Mouse (Mus musculus): Measurements from ENCODE around the gene Slc4a4. TPM values are rescaled to one million over a fixed set of nuclear protein-coding genes. Genes with fewer than 3 reads are reported as not detected.

The Slc4a4 gene
- polyA plus RNA-seq, 1 experiment from 2014 or later, result 4.6 TPM

DNA sequence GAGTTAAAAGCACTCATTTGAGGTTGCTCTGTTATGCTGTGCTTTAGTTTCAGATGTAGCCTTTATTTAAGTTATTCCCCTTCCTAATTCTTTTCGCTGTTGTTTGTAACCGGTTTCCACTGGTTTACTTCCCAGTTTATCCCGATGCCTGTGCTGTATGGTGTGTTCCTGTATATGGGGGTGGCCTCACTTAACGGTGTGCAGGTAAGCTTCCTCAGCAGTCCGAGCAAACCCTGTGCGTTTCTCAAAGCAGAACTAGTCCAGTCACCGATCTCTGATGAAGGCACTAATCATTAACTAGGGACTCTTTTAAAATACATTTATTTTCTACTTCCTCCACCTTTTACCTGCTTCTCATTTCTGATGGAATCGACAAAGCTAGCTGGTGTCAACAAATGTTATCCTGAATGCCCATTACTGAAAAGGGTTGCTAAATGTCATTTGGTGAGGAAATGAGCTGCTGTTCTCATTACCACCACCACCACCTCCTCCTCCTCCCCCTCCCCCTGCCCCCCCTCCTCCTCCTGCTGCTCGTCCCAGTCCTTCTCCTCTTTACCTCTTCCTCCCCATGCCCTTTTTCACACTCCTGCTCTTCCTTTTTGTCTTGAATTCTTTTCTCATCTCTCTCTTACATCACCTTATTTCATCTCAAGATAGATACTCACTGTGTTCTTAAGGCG is 336.6 kb downstream of the Slc4a4 start:
- Histone ChIP-seq H3K4me2 (replicated peaks; ENCODE audit: low read depth) (peak overlapping the region; percentile 38), H3K27me3 (replicated peaks; ENCODE audit: control insufficient read depth, insufficient read depth, low read length) (no peaks in the 10 kb centered on the region)
- ATAC-seq, result no peak

DNA sequence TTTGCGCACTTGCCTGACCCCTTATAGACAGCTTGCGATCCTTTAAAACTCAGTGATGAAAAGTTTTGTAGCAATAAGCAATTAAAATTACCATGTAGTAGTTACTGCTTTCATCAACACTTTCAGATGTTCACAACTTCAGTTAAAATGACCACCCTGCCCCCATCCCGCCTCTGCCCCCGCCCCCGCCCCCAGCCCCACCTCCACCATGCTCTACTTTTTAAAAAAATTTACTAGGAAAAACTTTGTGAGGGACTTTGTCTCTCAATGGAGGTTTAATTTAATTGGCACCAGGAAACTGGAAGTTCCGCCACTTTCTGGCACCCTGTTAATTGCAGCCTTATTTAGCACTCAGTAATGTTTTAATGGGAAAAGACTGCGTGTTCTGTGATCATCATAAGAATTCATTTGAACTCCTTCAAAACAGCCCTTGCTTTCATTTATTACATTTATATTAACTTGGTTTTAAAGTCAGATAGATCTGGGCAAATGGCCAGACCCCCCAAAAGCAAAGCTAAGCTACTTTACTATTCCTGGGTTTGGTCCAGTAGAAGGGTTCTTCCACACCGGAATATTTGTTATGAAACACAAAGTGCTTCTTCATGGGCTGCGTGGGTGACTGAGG is 337.2 kb downstream of the Slc4a4 start:
- WGBS, result 68% methylated on average over 9 of the region's 9 CpGs
- Histone ChIP-seq H3K4me2 (replicated peaks; ENCODE audit: low read depth) (no peak overlapping the region), H3K4me1 (replicated peaks; ENCODE audit: control insufficient read depth, insufficient read depth, low read length) (no peaks in the 10 kb centered on the region), H3K36me3 (ENCODE audit: control insufficient read depth, insufficient read depth) (no peaks in the 10 kb centered on the region), H3K4me3 (ENCODE audit: low read depth, low read length) (no peak overlapping the region), H3K9me3 (ENCODE audit: control insufficient read depth) (no peaks in the 10 kb centered on the region), H3K27me3 (replicated peaks; ENCODE audit: control insufficient read depth, insufficient read depth, low read length) (no peaks in the 10 kb centered on the region), H3K9ac (ENCODE audit: low read depth, low read length) (no peak overlapping the region), H3K27ac (ENCODE audit: low read depth, low read length) (no peak overlapping the region)
- ATAC-seq, result no peak
- no peak for TF ChIP-seq CTCF (IDR thresholded peaks at IDR 0.05; ENCODE audit: low read depth)

More for the DNA sequence above, 336.6 kb downstream of the Slc4a4 start:
- Histone ChIP-seq H3K36me3 (ENCODE audit: control insufficient read depth, insufficient read depth) (no peaks in the 10 kb centered on the region), H3K9ac (ENCODE audit: low read depth, low read length) (no peak overlapping the region), H3K4me3 (ENCODE audit: low read depth, low read length) (no peak overlapping the region), H3K27ac (ENCODE audit: low read depth, low read length) (no peak overlapping the region), H3K4me1 (replicated peaks; ENCODE audit: control insufficient read depth, insufficient read depth, low read length) (no peaks in the 10 kb centered on the region), H3K9me3 (ENCODE audit: control insufficient read depth) (no peaks in the 10 kb centered on the region)
- no peak for TF ChIP-seq CTCF (IDR thresholded peaks at IDR 0.05; ENCODE audit: low read depth)
- WGBS, result 32% methylated on average over 10 of the region's 10 CpGs

DNA sequence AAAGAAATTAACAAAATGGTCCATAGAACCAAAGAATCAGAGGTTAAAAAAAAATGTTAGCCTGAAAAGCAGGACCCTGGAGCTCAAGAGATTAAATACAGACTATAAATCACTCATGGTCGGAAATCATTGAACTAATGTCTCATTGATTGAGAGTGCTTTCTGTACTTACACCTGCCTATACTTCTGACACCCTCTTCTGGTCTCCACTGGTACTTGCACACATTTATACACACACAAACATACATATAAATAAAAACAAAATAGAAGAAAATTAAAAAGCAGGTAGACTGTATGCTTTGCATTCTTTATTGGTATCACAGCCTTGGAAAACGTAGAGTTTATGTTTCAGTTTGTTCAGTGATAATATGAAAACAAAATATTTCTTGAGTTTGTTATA is 341.3 kb downstream of the Slc4a4 start:
- 87% methylated on average over 2 of the region's 2 CpGs for WGBS
- Histone ChIP-seq H3K9ac (ENCODE audit: low read depth, low read length) (no peak overlapping the region), H3K4me1 (replicated peaks; ENCODE audit: control insufficient read depth, insufficient read depth, low read length) (no peaks in the 10 kb centered on the region), H3K4me2 (replicated peaks; ENCODE audit: low read depth) (no peak overlapping the region), H3K36me3 (ENCODE audit: control insufficient read depth, insufficient read depth) (no peaks in the 10 kb centered on the region), H3K9me3 (ENCODE audit: control insufficient read depth) (no peaks in the 10 kb centered on the region), H3K27ac (ENCODE audit: low read depth, low read length) (no peak overlapping the region), H3K4me3 (ENCODE audit: low read depth, low read length) (no peak overlapping the region), H3K27me3 (replicated peaks; ENCODE audit: control insufficient read depth, insufficient read depth, low read length) (no peaks in the 10 kb centered on the region)
- ATAC-seq, result no peak
- peak; percentile 51 for TF ChIP-seq CTCF (IDR thresholded peaks at IDR 0.05; ENCODE audit: low read depth)

DNA sequence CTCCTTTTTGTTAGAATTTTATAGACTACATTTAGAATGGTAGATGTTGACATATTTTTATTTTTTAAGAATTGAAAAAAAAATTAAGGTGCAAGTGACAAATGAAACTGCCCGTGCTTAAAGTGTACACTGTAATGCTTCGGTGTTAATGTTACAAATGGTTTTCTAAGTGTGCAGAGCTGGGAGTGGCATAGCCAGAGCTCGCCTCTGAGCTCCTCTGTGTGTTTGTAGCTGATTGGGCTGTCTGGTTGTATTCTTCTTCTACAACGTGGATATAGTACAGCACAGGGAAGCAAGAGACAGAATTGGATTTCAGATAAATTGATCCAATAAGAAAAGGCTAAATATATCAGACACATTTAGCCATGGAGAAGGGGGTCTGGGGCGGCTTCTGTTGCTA is 343.0 kb downstream of the Slc4a4 start:
- Histone ChIP-seq H3K4me2 (replicated peaks; ENCODE audit: low read depth) (no peak overlapping the region), H3K36me3 (ENCODE audit: control insufficient read depth, insufficient read depth) (no peaks in the 10 kb centered on the region), H3K9me3 (ENCODE audit: control insufficient read depth) (no peaks in the 10 kb centered on the region), H3K4me1 (replicated peaks; ENCODE audit: control insufficient read depth, insufficient read depth, low read length) (no peaks in the 10 kb centered on the region), H3K4me3 (ENCODE audit: low read depth, low read length) (no peak overlapping the region), H3K27me3 (replicated peaks; ENCODE audit: control insufficient read depth, insufficient read depth, low read length) (no peaks in the 10 kb centered on the region), H3K9ac (ENCODE audit: low read depth, low read length) (no peak overlapping the region), H3K27ac (ENCODE audit: low read depth, low read length) (no peak overlapping the region)
- WGBS, result 67% methylated on average over 5 of the region's 5 CpGs
- no peak for TF ChIP-seq CTCF (IDR thresholded peaks at IDR 0.05; ENCODE audit: low read depth)
- ATAC-seq, result no peak

DNA sequence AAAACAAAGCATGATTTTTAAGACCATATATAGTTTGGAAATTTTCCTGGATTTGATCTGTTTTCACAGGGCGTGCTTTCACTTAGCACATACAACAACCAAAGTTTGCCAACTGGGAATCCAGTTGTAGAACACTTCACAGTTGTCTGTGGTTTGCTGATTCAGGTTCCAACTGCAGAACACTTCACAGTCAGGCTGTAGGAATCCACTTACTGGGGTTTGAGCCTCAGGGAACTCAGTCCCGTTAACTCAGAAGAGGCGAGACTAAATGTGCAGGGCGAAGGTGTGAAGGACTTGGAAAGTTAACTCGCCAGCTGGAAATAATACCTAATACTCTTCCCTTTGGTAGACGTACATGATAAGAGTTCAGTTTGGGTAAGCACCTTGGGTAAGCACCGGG is 345.7 kb downstream of the Slc4a4 start:
- 90% methylated on average over 7 of the region's 7 CpGs for WGBS
- no peak for TF ChIP-seq CTCF (IDR thresholded peaks at IDR 0.05; ENCODE audit: low read depth)
- ATAC-seq, result no peak
- no peak overlapping the region for H3K4me2 ChIP-seq (replicated peaks; ENCODE audit: low read depth)
- H3K9me3 ChIP-seq (ENCODE audit: control insufficient read depth), result no peaks in the 10 kb centered on the region
- no peak overlapping the region for H3K4me3 ChIP-seq (ENCODE audit: low read depth, low read length)
- no peak overlapping the region for H3K27ac ChIP-seq (ENCODE audit: low read depth, low read length)
- H3K27me3 ChIP-seq (replicated peaks; ENCODE audit: control insufficient read depth, insufficient read depth, low read length), result no peaks in the 10 kb centered on the region
- no peaks in the 10 kb centered on the region for H3K36me3 ChIP-seq (ENCODE audit: control insufficient read depth, insufficient read depth)
- no peak overlapping the region for H3K9ac ChIP-seq (ENCODE audit: low read depth, low read length)
- no peaks in the 10 kb centered on the region for H3K4me1 ChIP-seq (replicated peaks; ENCODE audit: control insufficient read depth, insufficient read depth, low read length)

DNA sequence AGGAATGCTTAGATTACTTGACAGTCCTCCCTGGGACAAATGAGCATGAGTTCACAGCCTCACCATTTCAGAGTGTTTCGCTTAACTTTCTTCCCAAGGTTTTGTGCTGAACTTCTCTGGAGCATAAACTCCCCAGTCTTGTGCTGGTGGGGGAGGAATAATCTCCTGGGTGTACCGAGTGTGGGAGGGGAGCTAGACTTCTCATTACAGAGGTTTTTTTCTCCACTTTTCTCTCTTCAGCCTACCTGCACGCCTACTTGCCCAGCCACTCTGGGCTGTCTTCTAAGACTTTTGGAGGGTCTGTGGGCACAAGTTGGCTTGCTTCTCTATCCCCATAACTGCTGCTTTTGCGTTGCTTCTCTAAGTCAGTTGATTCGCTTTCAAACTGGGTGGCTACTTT is 365.2 kb downstream of the Slc4a4 start:
- Histone ChIP-seq H3K27ac (ENCODE audit: low read depth, low read length) (no peak overlapping the region), H3K36me3 (ENCODE audit: control insufficient read depth, insufficient read depth) (no peaks in the 10 kb centered on the region), H3K27me3 (replicated peaks; ENCODE audit: control insufficient read depth, insufficient read depth, low read length) (no peaks in the 10 kb centered on the region), H3K4me1 (replicated peaks; ENCODE audit: control insufficient read depth, insufficient read depth, low read length) (no peaks in the 10 kb centered on the region), H3K4me2 (replicated peaks; ENCODE audit: low read depth) (no peak overlapping the region), H3K4me3 (ENCODE audit: low read depth, low read length) (no peak overlapping the region), H3K9ac (ENCODE audit: low read depth, low read length) (no peak overlapping the region), H3K9me3 (ENCODE audit: control insufficient read depth) (no peaks in the 10 kb centered on the region)
- no peak for ATAC-seq
- 81% methylated on average over 5 of the region's 5 CpGs for WGBS
- TF ChIP-seq CTCF (IDR thresholded peaks at IDR 0.05; ENCODE audit: low read depth), result no peak
